Mouse (Mus musculus) forebrain, postnatal 0 days (tissue): Measurements from ENCODE around the gene Lpp. TPM values are rescaled to one million over a fixed set of nuclear protein-coding genes. Genes with fewer than 3 reads are reported as not detected.

Experiments
- ATAC-seq: fragments of 200-750 bp; cut with Nextera tagmentation; 2 replicates; pipeline ENCODE4 v1.8.0; 2017; ENCODE audit warnings: mild to moderate bottlenecking, moderate library complexity
- DNase-seq: peaks from one replicate; pipeline ENCODE4 v3.0.0-alpha.2; 2015
- H3K27ac ChIP-seq: fragments of 300-500 bp; sonication (generic); 2 replicates; pipeline ENCODE4 v1.5.1; 2014; ENCODE audit warnings: low read depth, mild to moderate bottlenecking, antibody characterized with exemption, low read length, moderate library complexity, mixed read lengths
- H3K27me3 ChIP-seq: fragments of 300-500 bp; sonication (generic); 2 replicates; pipeline ENCODE4 v1.6.1; 2014; ENCODE audit warnings: mild to moderate bottlenecking, low read length, mixed read lengths; ENCODE audit not compliant: insufficient read depth
- H3K36me3 ChIP-seq: fragments of 300-500 bp; sonication (generic); 2 replicates; pipeline ENCODE4 v1.6.1; 2014; ENCODE audit warnings: mild to moderate bottlenecking, moderate library complexity; ENCODE audit not compliant: insufficient read depth
- H3K4me1 ChIP-seq: fragments of 300-500 bp; sonication (generic); 2 replicates; pipeline ENCODE4 v1.6.1; 2014; ENCODE audit warnings: antibody characterized with exemption; ENCODE audit not compliant: insufficient read depth
- H3K4me2 ChIP-seq: fragments of 300-500 bp; sonication (generic); 2 replicates; pipeline ENCODE4 v1.6.1; 2014; ENCODE audit warnings: low read depth, mild to moderate bottlenecking, moderate library complexity
- H3K4me3 ChIP-seq: fragments of 300-500 bp; sonication (generic); 2 replicates; pipeline ENCODE4 v1.5.1; 2014; ENCODE audit warnings: low read depth, low read length, mixed read lengths
- H3K9ac ChIP-seq: fragments of 300-500 bp; sonication (generic); 2 replicates; pipeline ENCODE4 v1.6.1; 2014; ENCODE audit warnings: mild to moderate bottlenecking
- H3K9me3 ChIP-seq: fragments of 300-500 bp; sonication (generic); 2 replicates; pipeline ENCODE4 v1.6.1; 2016; ENCODE audit warnings: low read length
- CTCF ChIP-seq: sonication (generic); IDR thresholded peaks from 2 replicates; pipeline ENCODE4 v1.5.1; 2016; ENCODE audit warnings: antibody characterized with exemption, control low read depth, low read depth
- WGBS: fragments of 180-500 bp; shearing (Covaris S2); extraction: QIAGEN DNeasy Blood & Tissue Kit; methylation state at CpG from one replicate; pipeline ENCODE4 v1.1.7; 2014; 5-methylcytosine and 5-hydroxymethylcytosine counted together
- polyA plus RNA-seq: library from polyadenylated mRNA; unstranded; fragments of >200 nt; fragmentation: Nextera tagmentation; extraction: Ambion mirVana; gene quantifications from 2 replicates; pipeline ENCODE4 v1.2.1, GENCODE M21; 2015
- total RNA-seq: library from RNA; depleted of rRNA; stranded (reverse); fragments of >200 nt; gene quantifications from 2 replicates; pipeline ENCODE4 v1.2.3, GENCODE M21; 2014

Lpp gene
- total and polyA plus RNA-seq, 2 experiments from 2014 or later = 6.2 to 9.4 TPM

- TF ChIP-seq CTCF = no peak
- H3K36me3 ChIP-seq = no peaks in the 10 kb centered on the region
- no peak overlapping the region for H3K4me2 ChIP-seq
- H3K9ac ChIP-seq = no peak overlapping the region
- DNase-seq = no peak
- no peak overlapping the region for H3K27ac ChIP-seq
- no peaks in the 10 kb centered on the region for H3K4me1 ChIP-seq
- 97% methylated on average over 1 of the region's 1 CpGs for WGBS
- ATAC-seq = no peak
- H3K27me3 ChIP-seq = no peaks in the 10 kb centered on the region
- no peaks in the 10 kb centered on the region for H3K9me3 ChIP-seq
- H3K4me3 ChIP-seq = no peak overlapping the region
Measured at GRCm38 (mm10) chr16:24361667-24362066, 31.6 kb upstream of the Lpp start.

DNA sequence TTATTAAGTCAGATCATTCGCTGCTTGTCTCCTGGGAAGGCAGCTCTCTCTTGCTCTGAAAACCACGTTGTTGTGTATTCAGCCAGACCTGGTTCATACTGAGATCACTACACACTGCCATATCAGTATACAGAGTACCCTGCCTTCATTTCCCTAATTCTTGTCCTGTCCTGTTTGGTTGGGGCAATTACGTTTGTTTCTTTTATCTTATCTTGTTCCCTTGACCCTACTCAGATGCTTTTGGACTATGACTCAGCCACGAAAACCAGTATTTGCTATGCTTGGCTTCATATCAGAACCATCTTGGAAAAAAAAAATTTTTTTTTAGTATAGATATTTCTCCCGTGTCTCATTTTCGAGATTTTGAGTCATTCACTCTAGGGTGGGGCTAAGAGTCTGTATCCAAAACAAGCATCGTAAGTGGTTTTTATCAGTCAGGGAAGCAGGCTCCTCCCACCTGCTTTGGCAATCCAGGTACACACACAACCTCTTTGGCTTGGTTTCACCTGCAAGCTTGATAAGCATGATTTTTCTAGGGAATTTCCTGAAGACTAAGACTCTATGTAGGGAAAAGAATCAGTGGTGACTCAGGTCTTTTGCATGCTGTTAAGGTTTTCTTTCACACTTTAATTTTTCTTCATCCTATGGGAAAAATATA, 29.1 kb upstream of the Lpp start:
- no peak for TF ChIP-seq CTCF
- ATAC-seq = no peak
- Histone ChIP-seq H3K36me3 (no peaks in the 10 kb centered on the region), H3K27ac (no peak overlapping the region), H3K4me1 (no peaks in the 10 kb centered on the region), H3K4me3 (no peak overlapping the region), H3K4me2 (no peak overlapping the region), H3K9me3 (no peaks in the 10 kb centered on the region), H3K9ac (no peak overlapping the region), H3K27me3 (no peaks in the 10 kb centered on the region)
- DNase-seq = no peak
- WGBS = 82% methylated on average over 7 of the region's 7 CpGs

DNA sequence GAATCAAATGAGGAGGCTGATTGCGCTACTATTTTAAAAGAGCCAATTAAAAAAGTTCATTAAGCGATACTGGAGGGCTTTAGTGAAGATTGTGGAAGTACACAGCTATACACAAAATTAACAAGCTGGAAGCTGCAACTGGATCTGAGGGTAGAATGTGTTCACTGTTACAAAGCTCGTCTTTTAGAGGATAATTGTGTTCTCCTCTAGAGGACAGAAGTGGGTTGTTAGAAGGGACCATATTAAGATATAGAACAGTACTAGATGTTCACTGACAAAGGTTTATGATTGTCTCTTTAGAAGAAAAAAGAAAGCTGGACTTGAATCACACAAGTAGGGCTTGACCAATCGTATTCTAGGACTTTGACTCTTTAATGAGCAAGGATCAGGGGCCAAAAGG, 27.4 kb upstream of the Lpp start:
- 23% methylated on average over 4 of the region's 4 CpGs for WGBS
- no peaks in the 10 kb centered on the region for H3K9me3 ChIP-seq
- TF ChIP-seq CTCF = peak; percentile 39
- H3K9ac ChIP-seq = no peak overlapping the region
- no peak overlapping the region for H3K4me2 ChIP-seq
- H3K27me3 ChIP-seq = no peaks in the 10 kb centered on the region
- no peak for ATAC-seq
- H3K4me1 ChIP-seq = no peaks in the 10 kb centered on the region
- no peak overlapping the region for H3K4me3 ChIP-seq
- no peak overlapping the region for H3K27ac ChIP-seq
- no peaks in the 10 kb centered on the region for H3K36me3 ChIP-seq
- DNase-seq = peak; percentile 6

- DNase-seq = peak; percentile 7
- TF ChIP-seq CTCF = no peak
Measured at GRCm38 (mm10) chr16:24367071-24367470, 26.2 kb upstream of the Lpp start.

DNA sequence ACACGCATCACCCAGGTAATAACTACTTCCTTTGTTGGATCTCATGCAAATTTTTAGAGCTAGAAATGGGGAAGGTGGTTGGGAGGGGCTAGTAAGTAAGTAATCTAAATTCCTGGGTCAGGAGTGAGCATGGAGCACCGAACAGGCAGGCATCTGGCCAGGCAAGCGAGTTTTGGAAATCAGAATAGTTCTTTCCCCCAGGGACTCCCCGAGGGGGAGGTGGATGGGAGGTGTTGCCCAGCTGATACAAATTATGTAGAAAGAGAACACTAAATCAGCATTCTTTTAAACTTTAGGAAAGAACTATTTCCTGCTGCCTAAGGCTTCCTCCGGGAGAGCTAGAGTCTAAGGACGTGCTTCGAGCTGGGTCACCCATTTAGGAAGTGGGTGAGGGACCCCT, 25.8 kb upstream of the Lpp start:
- Histone ChIP-seq H3K9me3 (no peaks in the 10 kb centered on the region), H3K4me1 (no peaks in the 10 kb centered on the region), H3K27me3 (no peaks in the 10 kb centered on the region), H3K27ac (no peak overlapping the region), H3K4me3 (no peak overlapping the region), H3K36me3 (no peaks in the 10 kb centered on the region), H3K4me2 (no peak overlapping the region), H3K9ac (no peak overlapping the region)
- no peak for TF ChIP-seq CTCF
- DNase-seq (no peak), ATAC-seq (no peak)
- WGBS = 66% methylated on average over 7 of the region's 7 CpGs

More at GRCm38 (mm10) chr16:24367071-24367470, 26.2 kb upstream of the Lpp start:
- no peaks in the 10 kb centered on the region for H3K36me3 ChIP-seq
- no peak overlapping the region for H3K27ac ChIP-seq
- 63% methylated on average over 6 of the region's 6 CpGs for WGBS
- no peaks in the 10 kb centered on the region for H3K9me3 ChIP-seq
- ATAC-seq = 0 out of 2 replicates have a peak, but pooled peaks have one; percentile 47
- H3K9ac ChIP-seq = no peak overlapping the region
- H3K4me1 ChIP-seq = no peaks in the 10 kb centered on the region
- H3K27me3 ChIP-seq = no peaks in the 10 kb centered on the region
- no peak overlapping the region for H3K4me3 ChIP-seq
- H3K4me2 ChIP-seq = no peak overlapping the region

- ATAC-seq = no peak
- no peaks in the 10 kb centered on the region for H3K4me1 ChIP-seq
- H3K4me2 ChIP-seq = no peak overlapping the region
- H3K36me3 ChIP-seq = no peaks in the 10 kb centered on the region
- DNase-seq = no peak
- no peak overlapping the region for H3K4me3 ChIP-seq
- H3K27me3 ChIP-seq = no peaks in the 10 kb centered on the region
- no peaks in the 10 kb centered on the region for H3K9me3 ChIP-seq
- H3K9ac ChIP-seq = no peak overlapping the region
- no peak overlapping the region for H3K27ac ChIP-seq
- TF ChIP-seq CTCF = no peak
Measured at GRCm38 (mm10) chr16:24376478-24376877, 16.8 kb upstream of the Lpp start.

DNA sequence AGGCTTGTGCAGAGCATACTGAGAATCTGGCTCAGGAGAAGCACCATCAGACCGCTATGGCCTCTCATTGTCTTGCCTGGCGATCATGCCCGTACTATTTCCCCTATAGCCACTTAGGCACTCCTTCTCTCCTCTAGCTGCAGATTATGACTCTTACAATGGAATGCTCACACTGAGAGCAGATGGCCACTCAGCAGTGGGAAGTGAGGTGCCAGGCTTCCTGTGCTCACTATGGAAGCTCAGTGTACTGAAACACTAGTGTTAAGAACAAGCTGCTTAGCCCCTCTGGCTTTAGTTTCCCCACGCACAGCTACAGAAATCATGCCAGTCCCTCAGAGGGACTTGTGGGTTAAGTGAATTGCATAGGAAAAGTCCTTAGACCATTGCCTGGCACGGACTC, 2.7 kb upstream of the Lpp start:
- no peaks in the 10 kb centered on the region for H3K27me3 ChIP-seq
- no peak overlapping the region for H3K4me3 ChIP-seq
- ATAC-seq (peak; percentile 26; the same call in 1 of the 2 replicates), DNase-seq (peak; percentile 50)
- H3K27ac ChIP-seq = 0 out of 2 replicates have a peak overlapping the region, but pooled peaks have one; percentile 9
- no peak overlapping the region for H3K4me2 ChIP-seq
- WGBS = 60% methylated on average over 5 of the region's 5 CpGs
- H3K9me3 ChIP-seq = no peaks in the 10 kb centered on the region
- H3K9ac ChIP-seq = no peak overlapping the region
- no peaks in the 10 kb centered on the region for H3K36me3 ChIP-seq
- TF ChIP-seq CTCF = no peak
- no peaks in the 10 kb centered on the region for H3K4me1 ChIP-seq
